Mouse (Mus musculus) brown adipose tissue, adult 24 weeks (tissue): ENCODE data around the gene Mlana. TPM values are rescaled to one million over a fixed set of nuclear protein-coding genes. Genes with fewer than 3 reads are reported as not detected.

Experiments used
- H3K27ac ChIP-seq: fragments of 200-500 bp; replicated peaks from 2 replicates; pipeline ENCODE4 v1.5.1; 2012; ENCODE audit warnings: low read depth, mild to moderate bottlenecking, low read length
- H3K4me1 ChIP-seq: fragments of 200-500 bp; 2 replicates; pipeline ENCODE4 v1.6.1; 2012; ENCODE audit warnings: low read length, mixed read lengths; ENCODE audit not compliant: control insufficient read depth, insufficient read depth, insufficient read length
- H3K4me3 ChIP-seq: fragments of 200-500 bp; 2 replicates; pipeline ENCODE4 v1.5.1; 2012; ENCODE audit warnings: low read depth, mild to moderate bottlenecking, low read length, moderate library complexity; ENCODE audit not compliant: insufficient read depth
- polyA plus RNA-seq: library from polyadenylated mRNA; stranded (reverse); fragments of >200 nt; gene quantifications from 2 replicates; pipeline ENCODE4 v1.2.4, GENCODE M21; 2012; ENCODE audit not compliant: missing spikeins, insufficient read depth, insufficient read length

The Mlana gene
- polyA plus RNA-seq, 1 experiment: not detected

- Histone ChIP-seq H3K27ac (no peak overlapping the region), H3K4me1 (no peaks in the 10 kb centered on the region), H3K4me3 (no peak overlapping the region)
Observed at GRCm38 (mm10) chr19:29696840-29697239, 784 bp upstream of the Mlana start.

GRCm38 (mm10) chr19:29701707-29702106, 4.1 kb downstream of the Mlana start:
- H3K4me1 ChIP-seq: no peaks in the 10 kb centered on the region
- H3K27ac ChIP-seq: no peak overlapping the region
- no peak overlapping the region for H3K4me3 ChIP-seq

- H3K4me1 ChIP-seq: no peaks in the 10 kb centered on the region
- no peak overlapping the region for H3K4me3 ChIP-seq
- H3K27ac ChIP-seq: no peak overlapping the region
Observed at GRCm38 (mm10) chr19:29704436-29704835, 6.8 kb downstream of the Mlana start.

- Histone ChIP-seq H3K27ac (no peak overlapping the region), H3K4me3 (no peak overlapping the region), H3K4me1 (no peaks in the 10 kb centered on the region)
Observed at GRCm38 (mm10) chr19:29707314-29707898, 9.8 kb downstream of the Mlana start.

- Histone ChIP-seq H3K27ac (no peak overlapping the region), H3K4me3 (peak overlapping the region; percentile 58), H3K4me1 (no peaks in the 10 kb centered on the region)
Observed at GRCm38 (mm10) chr19:29708003-29708402, 10.4 kb downstream of the Mlana start.

- H3K4me1 ChIP-seq: no peaks in the 10 kb centered on the region
- no peak overlapping the region for H3K27ac ChIP-seq
- no peak overlapping the region for H3K4me3 ChIP-seq
Observed at GRCm38 (mm10) chr19:29708461-29708860, 10.8 kb downstream of the Mlana start.

- no peak overlapping the region for H3K4me3 ChIP-seq
- H3K27ac ChIP-seq: no peak overlapping the region
- no peaks in the 10 kb centered on the region for H3K4me1 ChIP-seq
Observed at GRCm38 (mm10) chr19:29709461-29709860, 11.8 kb downstream of the Mlana start.

- no peak overlapping the region for H3K27ac ChIP-seq
- H3K4me3 ChIP-seq: no peak overlapping the region
- H3K4me1 ChIP-seq: no peaks in the 10 kb centered on the region
Observed at GRCm38 (mm10) chr19:29713451-29713850, 15.8 kb downstream of the Mlana start.

GRCm38 (mm10) chr19:29717854-29718253, 20.2 kb downstream of the Mlana start:
- H3K4me1 ChIP-seq: no peaks in the 10 kb centered on the region
- H3K4me3 ChIP-seq: no peak overlapping the region
- H3K27ac ChIP-seq: no peak overlapping the region

- no peak overlapping the region for H3K27ac ChIP-seq
- H3K4me1 ChIP-seq: no peaks in the 10 kb centered on the region
- no peak overlapping the region for H3K4me3 ChIP-seq
Observed at GRCm38 (mm10) chr19:29718476-29718875, 20.9 kb downstream of the Mlana start.

- Histone ChIP-seq H3K4me1 (no peaks in the 10 kb centered on the region), H3K4me3 (no peak overlapping the region), H3K27ac (no peak overlapping the region)
Observed at GRCm38 (mm10) chr19:29735421-29735820, 37.8 kb downstream of the Mlana start.

- Histone ChIP-seq H3K4me3 (no peak overlapping the region), H3K27ac (no peak overlapping the region), H3K4me1 (no peaks in the 10 kb centered on the region)
Observed at GRCm38 (mm10) chr19:29739608-29740007, 42.0 kb downstream of the Mlana start.

- Histone ChIP-seq H3K4me1 (no peaks in the 10 kb centered on the region), H3K27ac (no peak overlapping the region), H3K4me3 (no peak overlapping the region)
Observed at GRCm38 (mm10) chr19:29740661-29741060, 43.0 kb downstream of the Mlana start.

GRCm38 (mm10) chr19:29743531-29743930, 45.9 kb downstream of the Mlana start:
- Histone ChIP-seq H3K4me1 (no peaks in the 10 kb centered on the region), H3K4me3 (no peak overlapping the region)

GRCm38 (mm10) chr19:29750994-29751393, 53.4 kb downstream of the Mlana start:
- Histone ChIP-seq H3K4me1 (no peaks in the 10 kb centered on the region; the same call in 1 of the 2 replicates), H3K4me3 (no peak overlapping the region), H3K27ac (no peak overlapping the region)

More at GRCm38 (mm10) chr19:29743531-29743930, 45.9 kb downstream of the Mlana start:
- no peak overlapping the region for H3K27ac ChIP-seq

- Histone ChIP-seq H3K4me3 (no peak overlapping the region), H3K27ac (0 out of 2 replicates have a peak overlapping the region, but pooled peaks have one; percentile 17), H3K4me1 (no peaks in the 10 kb centered on the region; the same call in 1 of the 2 replicates)
Observed at GRCm38 (mm10) chr19:29753939-29754338, 56.3 kb downstream of the Mlana start.
